Mouse (Mus musculus): ENCODE results near the gene Tbkbp1. TPM values are rescaled to one million over a fixed set of nuclear protein-coding genes. Genes with fewer than 3 reads are reported as not detected.

The Tbkbp1 gene
- polyA plus RNA-seq, 1 experiment: 16.6 TPM

- no peak overlapping the region for H3K4me3 ChIP-seq (replicated peaks; ENCODE audit: control insufficient read depth, low read depth, low read length)
- TF ChIP-seq CTCF (IDR thresholded peaks at IDR 0.05; ENCODE audit: control insufficient read depth, insufficient read depth, low read length): no peak
- TF ChIP-seq POLR2A (IDR thresholded peaks at IDR 0.05; ENCODE audit: borderline replicate concordance, control insufficient read depth, low read depth, low read length): no peak
- no peaks in the 10 kb centered on the region for H3K4me1 ChIP-seq (ENCODE audit: control insufficient read depth, insufficient read depth, low read length)
- 53% methylated on average over 5 of the region's 5 CpGs for WGBS
- H3K27ac ChIP-seq (ENCODE audit: control insufficient read depth, insufficient read depth, low read depth, low read length, poor library complexity): no peak overlapping the region
Observed at GRCm38 (mm10) chr11:97181061-97181460, 29.8 kb upstream of the Tbkbp1 start.

DNA sequence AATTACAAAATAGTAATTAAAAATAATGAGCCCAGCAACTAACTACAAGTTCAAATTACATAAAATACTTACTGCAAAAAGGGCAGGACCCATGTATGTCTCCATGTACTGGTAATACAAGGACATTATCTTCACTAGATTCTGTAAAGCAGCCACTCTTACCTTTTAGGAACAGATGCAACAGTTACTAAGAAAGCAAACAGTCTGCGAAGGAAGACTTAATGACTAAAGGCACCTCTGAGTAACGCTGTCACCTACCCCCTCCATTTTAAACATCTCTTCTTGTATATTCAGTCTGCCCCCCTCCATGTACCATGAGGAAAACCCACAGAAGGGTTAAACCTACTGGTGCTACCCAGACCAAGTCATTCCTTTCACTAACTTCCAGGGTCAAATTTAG, 26.9 kb upstream of the Tbkbp1 start:
- TF ChIP-seq POLR2A (IDR thresholded peaks at IDR 0.05; ENCODE audit: borderline replicate concordance, control insufficient read depth, low read depth, low read length) (no peak), CTCF (IDR thresholded peaks at IDR 0.05; ENCODE audit: control insufficient read depth, insufficient read depth, low read length) (no peak)
- no peaks in the 10 kb centered on the region for H3K4me1 ChIP-seq (ENCODE audit: control insufficient read depth, insufficient read depth, low read length)
- WGBS: 97% methylated on average over 2 of the region's 2 CpGs
- H3K4me3 ChIP-seq (replicated peaks; ENCODE audit: control insufficient read depth, low read depth, low read length): no peak overlapping the region
- no peak overlapping the region for H3K27ac ChIP-seq (ENCODE audit: control insufficient read depth, insufficient read depth, low read depth, low read length, poor library complexity)

DNA sequence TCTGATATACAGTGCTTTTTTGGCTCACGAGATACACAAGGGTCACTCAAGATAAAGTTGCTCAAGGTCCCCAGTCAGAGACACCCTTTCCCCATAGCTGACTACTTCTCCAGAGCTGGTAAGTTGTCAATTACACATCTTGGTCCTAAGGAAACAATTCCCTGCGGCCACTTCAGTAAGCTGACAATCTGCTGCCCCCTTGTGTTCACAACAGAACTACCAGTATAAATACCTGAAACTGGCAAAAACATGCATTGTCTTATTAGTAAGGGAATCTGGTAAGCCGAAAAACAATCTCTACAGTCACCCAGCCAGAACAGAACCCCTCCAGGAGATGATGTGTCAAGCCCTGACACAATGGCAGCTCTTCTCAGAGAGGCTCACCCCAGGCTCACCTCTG, 25.6 kb upstream of the Tbkbp1 start:
- TF ChIP-seq CTCF (IDR thresholded peaks at IDR 0.05; ENCODE audit: control insufficient read depth, insufficient read depth, low read length): 0 out of 2 replicates have a peak, but pooled peaks have one; percentile 11
- TF ChIP-seq POLR2A (IDR thresholded peaks at IDR 0.05; ENCODE audit: borderline replicate concordance, control insufficient read depth, low read depth, low read length): no peak
- WGBS: 47% methylated on average over 3 of the region's 3 CpGs
- H3K4me1 ChIP-seq (ENCODE audit: control insufficient read depth, insufficient read depth, low read length): no peaks in the 10 kb centered on the region
- no peak overlapping the region for H3K27ac ChIP-seq (ENCODE audit: control insufficient read depth, insufficient read depth, low read depth, low read length, poor library complexity)
- no peak overlapping the region for H3K4me3 ChIP-seq (replicated peaks; ENCODE audit: control insufficient read depth, low read depth, low read length)

- Histone ChIP-seq H3K4me1 (ENCODE audit: control insufficient read depth, insufficient read depth, low read length) (no peaks in the 10 kb centered on the region), H3K27ac (ENCODE audit: control insufficient read depth, insufficient read depth, low read depth, low read length, poor library complexity) (no peak overlapping the region), H3K4me3 (replicated peaks; ENCODE audit: control insufficient read depth, low read depth, low read length) (no peak overlapping the region)
- TF ChIP-seq CTCF (IDR thresholded peaks at IDR 0.05; ENCODE audit: control insufficient read depth, insufficient read depth, low read length) (no peak), POLR2A (IDR thresholded peaks at IDR 0.05; ENCODE audit: borderline replicate concordance, control insufficient read depth, low read depth, low read length) (no peak)
- WGBS: 96% methylated on average over 7 of the region's 7 CpGs
Observed at GRCm38 (mm10) chr11:97175499-97175898, 24.2 kb upstream of the Tbkbp1 start.

DNA sequence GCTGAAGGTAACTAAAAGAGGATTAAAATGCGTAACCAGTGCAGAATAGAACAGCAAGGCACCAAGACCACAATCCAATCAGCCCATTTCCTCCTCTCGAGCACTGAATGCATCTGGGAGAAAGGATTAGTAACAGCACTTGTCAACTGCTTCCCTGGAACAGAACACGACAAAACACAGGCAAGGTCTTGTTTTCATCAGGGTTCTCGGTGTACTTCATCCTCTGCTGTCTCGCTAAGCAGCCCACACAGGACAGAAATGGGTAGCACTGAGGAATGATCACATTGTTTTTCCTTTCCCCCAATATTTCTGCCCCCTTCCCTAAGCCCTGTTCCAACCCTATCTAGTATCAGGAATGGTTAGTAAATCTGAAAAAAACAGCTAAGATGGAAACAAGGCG, 9.0 kb upstream of the Tbkbp1 start:
- 84% methylated on average over 6 of the region's 6 CpGs for WGBS
- TF ChIP-seq CTCF (IDR thresholded peaks at IDR 0.05; ENCODE audit: control insufficient read depth, insufficient read depth, low read length): no peak
- TF ChIP-seq POLR2A (IDR thresholded peaks at IDR 0.05; ENCODE audit: borderline replicate concordance, control insufficient read depth, low read depth, low read length): no peak
- Histone ChIP-seq H3K27ac (ENCODE audit: control insufficient read depth, insufficient read depth, low read depth, low read length, poor library complexity) (no peak overlapping the region), H3K4me1 (ENCODE audit: control insufficient read depth, insufficient read depth, low read length) (no peaks in the 10 kb centered on the region), H3K4me3 (replicated peaks; ENCODE audit: control insufficient read depth, low read depth, low read length) (no peak overlapping the region)

DNA sequence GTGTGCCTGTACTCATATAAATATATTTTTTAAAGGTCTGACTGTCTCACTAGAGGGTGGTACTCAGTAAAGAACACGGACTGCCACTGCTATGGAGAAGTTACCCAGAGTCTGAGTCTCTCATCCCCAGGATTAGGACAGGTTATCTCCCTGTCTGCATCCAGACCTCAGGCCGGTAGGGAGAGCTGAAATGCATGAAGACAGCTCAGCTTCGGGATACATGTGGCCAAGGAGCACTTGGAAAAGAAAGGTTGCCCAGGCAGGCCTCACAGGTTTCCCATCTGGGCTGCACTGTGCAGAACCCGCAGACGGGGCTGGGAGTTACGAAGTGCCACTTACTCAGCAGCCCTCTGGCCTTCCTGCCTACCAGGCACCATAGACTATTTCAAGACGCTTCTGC, 5.7 kb upstream of the Tbkbp1 start:
- WGBS: 46% methylated on average over 7 of the region's 7 CpGs
- TF ChIP-seq POLR2A (IDR thresholded peaks at IDR 0.05; ENCODE audit: borderline replicate concordance, control insufficient read depth, low read depth, low read length): no peak
- TF ChIP-seq CTCF (IDR thresholded peaks at IDR 0.05; ENCODE audit: control insufficient read depth, insufficient read depth, low read length): no peak
- Histone ChIP-seq H3K27ac (ENCODE audit: control insufficient read depth, insufficient read depth, low read depth, low read length, poor library complexity) (no peak overlapping the region), H3K4me3 (replicated peaks; ENCODE audit: control insufficient read depth, low read depth, low read length) (no peak overlapping the region), H3K4me1 (ENCODE audit: control insufficient read depth, insufficient read depth, low read length) (no peaks in the 10 kb centered on the region)

DNA sequence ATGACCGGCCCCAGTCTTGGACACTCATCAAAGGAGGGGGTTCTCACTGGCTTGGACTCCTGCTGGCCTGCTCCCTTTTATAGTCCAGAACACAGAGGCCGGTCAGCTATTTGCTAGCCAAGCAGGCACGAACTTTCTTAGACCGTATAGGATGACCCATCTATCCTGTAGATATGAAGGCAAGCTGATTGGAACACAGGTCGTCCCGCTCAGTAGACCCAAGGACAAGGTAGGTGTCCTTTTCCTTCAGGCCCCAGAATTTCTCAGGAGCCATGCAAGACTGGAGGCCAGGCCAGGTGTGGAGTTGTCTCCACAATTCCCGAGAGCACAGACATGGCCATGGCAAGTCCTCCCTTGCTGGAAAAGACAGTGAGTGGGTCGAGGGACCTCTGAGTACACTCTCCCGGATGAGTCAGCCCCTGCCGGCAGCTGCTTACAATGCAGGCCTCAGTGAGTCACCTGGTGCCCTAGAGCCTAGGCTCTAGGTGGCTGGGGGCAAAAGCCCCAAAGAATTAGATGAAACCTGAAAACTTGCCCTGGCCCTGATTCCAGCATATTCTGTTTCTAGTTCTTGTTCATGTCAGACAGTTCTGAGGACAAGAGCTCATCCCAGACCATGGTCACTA, 1.5 kb upstream of the Tbkbp1 start:
- no peak for TF ChIP-seq CTCF (IDR thresholded peaks at IDR 0.05; ENCODE audit: control insufficient read depth, insufficient read depth, low read length)
- no peak overlapping the region for H3K27ac ChIP-seq (ENCODE audit: control insufficient read depth, insufficient read depth, low read depth, low read length, poor library complexity)
- WGBS: 70% methylated on average over 10 of the region's 10 CpGs
- no peaks in the 10 kb centered on the region for H3K4me1 ChIP-seq (ENCODE audit: control insufficient read depth, insufficient read depth, low read length)
- no peak overlapping the region for H3K4me3 ChIP-seq (replicated peaks; ENCODE audit: control insufficient read depth, low read depth, low read length)

DNA sequence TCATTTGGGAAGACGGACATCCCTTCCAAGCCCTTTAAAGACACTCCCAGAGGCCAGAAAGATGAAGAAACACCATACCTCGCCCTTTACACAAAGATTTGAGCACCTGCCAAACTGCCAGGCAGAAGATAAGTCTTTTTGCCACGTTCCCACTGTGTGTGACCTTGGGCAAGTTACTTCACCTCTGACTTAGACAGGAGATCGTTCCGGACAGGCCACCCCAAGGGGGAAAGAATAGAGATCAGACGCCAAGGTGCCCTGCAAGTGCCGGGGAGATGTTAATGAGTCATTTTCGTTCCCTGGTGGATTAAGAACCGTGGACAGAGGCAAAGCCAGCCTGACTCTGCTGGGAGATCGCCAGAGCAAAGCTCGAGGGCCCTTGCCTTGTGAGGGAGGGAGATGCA, 730 bp upstream of the Tbkbp1 start:
- no peaks in the 10 kb centered on the region for H3K4me1 ChIP-seq (ENCODE audit: control insufficient read depth, insufficient read depth, low read length)
- no peak for TF ChIP-seq POLR2A (IDR thresholded peaks at IDR 0.05; ENCODE audit: borderline replicate concordance, control insufficient read depth, low read depth, low read length)
- TF ChIP-seq CTCF (IDR thresholded peaks at IDR 0.05; ENCODE audit: control insufficient read depth, insufficient read depth, low read length): no peak
- H3K4me3 ChIP-seq (replicated peaks; ENCODE audit: control insufficient read depth, low read depth, low read length): no peak overlapping the region
- no peak overlapping the region for H3K27ac ChIP-seq (ENCODE audit: control insufficient read depth, insufficient read depth, low read depth, low read length, poor library complexity)
- 11% methylated on average over 11 of the region's 11 CpGs for WGBS
